Mouse (Mus musculus): ENCODE results near the gene Mast4.

Mast4 gene

DNA sequence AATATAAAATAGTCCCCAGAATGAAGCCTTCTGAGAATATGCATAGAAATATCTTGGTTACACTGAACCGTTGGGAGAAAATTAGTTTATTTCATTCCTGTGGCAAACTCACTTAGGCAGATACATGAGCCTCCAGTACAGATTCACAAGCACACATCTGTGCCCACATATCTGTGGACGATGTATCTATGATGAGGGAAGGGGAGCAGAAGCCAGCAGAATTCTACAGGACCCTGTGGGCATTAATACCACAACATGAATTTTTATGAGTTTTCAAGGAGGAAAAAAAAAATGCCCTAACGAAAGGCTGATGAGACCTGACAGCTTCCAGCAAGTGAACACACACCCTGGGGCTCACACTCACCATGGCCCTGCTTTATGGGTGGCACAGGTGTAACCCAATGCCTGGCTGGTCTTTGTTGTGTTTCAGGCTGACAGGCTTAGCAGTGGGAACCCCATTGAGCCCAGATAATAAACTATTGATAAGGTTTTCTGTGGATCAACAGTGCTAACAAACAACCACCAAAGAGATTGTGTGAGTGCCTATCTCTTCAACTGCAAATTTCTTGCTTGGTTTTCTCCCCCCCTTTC, 17.4 kb downstream of the Mast4 start:
- DNase-seq (ENCODE audit: low spot score in 2 of 2), result no peak

DNA sequence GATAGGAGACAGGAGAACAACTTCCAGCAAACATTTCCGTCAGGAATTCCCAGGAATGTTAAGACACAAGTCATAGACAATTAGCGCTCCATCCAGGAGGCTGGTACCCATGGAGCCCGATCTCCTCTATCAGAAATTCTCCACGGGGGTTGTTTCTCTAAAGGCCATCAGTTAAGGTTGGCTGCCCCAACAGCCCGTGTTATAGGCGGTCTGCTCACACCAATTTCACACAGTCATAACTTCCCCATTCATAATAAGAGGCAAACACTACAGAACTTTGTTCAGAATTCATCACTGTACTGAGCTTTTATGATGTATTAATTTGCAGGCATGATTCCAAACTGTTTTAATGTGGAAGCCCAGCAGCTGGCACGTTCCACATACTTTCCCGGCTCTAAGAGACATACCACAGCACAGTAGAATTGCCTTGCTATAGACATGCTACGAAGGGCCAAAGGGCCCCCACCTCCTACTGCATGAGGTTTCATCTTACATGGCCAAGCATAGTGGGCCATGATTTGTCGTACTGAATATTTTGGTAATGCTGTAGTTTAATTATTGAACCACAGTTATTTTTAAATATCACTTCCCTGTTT, 19.1 kb downstream of the Mast4 start:
- no peak for DNase-seq (ENCODE audit: low spot score in 2 of 2)

DNA sequence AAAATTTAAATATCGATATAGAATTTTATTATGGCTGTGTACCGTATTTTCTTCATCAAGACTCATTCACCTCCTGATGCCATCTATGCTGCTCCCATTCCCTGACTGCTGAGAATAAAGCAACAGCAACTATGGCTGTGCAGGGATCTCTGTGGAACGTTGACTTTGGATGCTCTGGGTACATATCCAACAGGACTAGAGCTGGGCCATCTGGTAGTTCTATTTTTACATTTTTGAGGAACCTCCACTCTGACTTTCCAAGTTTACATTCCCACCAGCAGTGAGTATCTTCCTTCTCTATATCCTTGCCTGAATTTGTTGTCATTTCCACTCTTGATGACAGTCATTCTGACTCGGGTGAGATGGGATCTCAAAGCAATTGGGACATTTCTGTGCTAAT, 26.0 kb downstream of the Mast4 start:
- DNase-seq (ENCODE audit: low spot score in 2 of 2), result no peak

DNA sequence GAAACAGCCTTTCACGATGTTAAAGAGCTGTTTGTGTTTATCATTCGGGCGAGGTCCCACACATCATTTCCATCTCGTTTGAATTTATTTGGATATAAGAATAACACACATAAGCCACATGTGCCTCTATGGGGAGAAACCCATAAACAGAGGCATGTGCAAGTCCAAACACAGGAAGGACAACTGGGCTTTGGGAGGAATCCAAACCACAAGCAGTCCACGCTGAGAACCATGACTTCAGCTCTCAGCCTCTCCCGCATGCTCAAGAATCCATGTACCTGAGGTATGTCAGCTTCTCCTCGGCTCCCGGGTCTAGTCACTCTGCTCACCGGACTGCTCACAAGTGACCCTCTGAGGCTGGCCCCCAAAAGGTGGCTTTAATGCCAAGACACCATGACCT, 30.5 kb downstream of the Mast4 start:
- no peak for DNase-seq (ENCODE audit: low spot score in 2 of 2)

DNA sequence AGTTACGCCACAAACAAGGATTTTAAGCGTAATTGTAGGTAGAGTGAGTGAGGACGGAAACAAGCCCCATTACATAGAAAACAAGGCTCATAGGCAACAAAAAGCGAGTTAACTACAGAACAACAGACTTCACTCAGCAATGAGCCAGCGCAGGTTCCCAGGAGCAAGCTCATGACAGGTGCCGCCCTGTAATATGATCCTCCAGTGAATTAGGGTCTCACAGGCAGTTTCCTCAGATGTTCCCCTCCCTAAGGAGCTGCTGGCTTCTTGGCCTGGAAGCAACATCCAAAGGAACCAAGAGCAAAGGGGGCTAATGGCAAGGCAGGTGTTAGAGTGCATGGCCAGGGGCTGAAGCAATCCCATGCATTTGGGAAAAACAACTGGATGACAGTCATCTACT, 31.8 kb downstream of the Mast4 start:
- DNase-seq (ENCODE audit: low spot score in 2 of 2), result no peak

DNA sequence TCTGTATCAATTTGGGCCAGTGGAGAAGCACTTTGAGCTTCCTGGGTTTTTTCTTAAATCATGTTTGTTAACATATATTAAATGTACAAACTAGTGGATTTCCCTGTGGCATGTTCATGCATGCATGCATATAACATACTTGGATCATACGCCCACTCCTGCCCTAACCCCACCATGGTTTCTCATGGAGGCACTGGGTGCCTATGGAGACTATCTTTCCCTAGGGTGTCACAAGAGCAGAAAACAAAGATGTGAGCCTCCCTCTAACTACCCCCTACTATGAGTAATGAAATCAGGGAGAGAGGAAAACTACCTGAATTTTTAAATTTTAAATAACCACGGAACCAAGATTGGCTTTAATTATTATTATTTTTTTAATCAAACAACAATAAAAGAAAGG, 32.2 kb downstream of the Mast4 start:
- no peak for DNase-seq (ENCODE audit: low spot score in 2 of 2)

DNA sequence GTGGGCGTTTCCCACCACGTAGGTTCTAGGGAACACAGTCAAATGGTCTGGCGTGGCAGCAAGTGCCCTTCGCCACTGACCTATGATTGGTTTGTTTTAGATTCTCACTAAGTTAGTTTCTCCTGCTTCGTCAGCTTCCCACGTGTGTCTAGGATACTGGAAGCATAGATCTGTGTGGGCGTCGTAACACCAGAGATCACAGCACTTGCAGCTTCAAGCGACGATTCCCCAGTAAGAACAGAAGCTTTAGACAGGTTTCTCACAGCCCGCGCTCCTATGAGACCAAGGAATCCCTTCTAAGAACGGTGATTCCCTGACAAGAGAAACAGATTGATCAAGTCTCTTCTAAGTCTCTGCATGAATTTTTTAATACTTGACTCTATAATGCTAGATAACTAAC, 39.9 kb downstream of the Mast4 start:
- no peak for DNase-seq (ENCODE audit: low spot score in 2 of 2)

DNA sequence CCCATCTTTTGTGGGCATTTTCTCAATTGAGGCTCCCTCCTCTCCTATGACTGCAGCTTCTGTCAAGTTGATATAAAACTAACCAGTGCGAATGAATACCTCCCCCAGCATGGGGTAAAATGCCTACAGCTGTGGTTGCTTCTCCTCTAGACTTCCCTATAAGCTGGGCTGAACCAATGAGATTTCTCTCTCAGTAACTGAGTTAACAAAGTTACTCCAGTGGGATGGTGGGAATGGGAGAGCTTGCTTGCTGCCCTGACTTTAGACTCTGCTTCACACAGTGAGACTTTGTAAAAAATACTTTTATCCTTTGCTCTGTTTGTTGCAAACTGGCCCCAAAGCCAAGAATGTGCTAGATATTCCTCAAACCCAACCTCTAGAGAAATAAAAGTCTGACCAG, 41.2 kb downstream of the Mast4 start:
- DNase-seq (ENCODE audit: low spot score in 2 of 2), result no peak

DNA sequence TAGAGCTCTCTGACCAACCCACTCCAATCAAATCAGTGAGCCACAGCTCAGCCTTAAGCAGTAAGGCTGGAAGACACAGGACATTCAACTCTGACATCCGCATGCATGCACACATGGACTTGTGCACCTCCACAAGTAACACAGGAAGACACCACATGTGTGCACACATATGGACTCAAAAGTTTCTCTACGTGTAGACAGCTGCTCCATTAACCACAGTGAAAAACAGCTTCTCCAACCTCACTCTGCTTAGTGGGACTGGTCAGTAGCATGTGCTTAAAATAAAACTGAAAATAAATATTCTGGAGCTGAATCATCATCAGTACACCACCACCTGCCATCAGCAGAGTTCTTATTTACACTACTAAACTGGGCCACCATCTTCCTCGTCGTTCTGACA, 43.2 kb downstream of the Mast4 start:
- DNase-seq (ENCODE audit: low spot score in 2 of 2), result no peak

DNA sequence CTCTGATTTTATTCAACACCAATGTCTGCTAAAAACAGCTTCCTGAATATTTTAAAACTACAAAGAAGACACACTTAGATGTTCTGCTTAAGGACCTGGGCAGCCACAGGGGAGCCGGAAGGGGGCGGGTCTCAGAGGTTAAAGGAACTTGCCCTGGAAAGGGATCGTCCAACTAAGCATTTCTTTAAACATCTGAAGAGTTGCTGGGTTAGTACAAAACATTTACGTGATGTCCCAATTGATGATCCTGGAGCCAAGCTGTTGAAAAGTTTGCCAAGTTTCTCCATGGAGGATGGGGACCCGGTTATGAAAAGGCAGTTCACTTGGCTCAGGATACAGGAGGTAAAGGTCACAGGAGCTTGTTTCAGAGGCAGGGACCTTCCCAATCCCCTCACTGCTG, 48.5 kb downstream of the Mast4 start:
- no peak for DNase-seq (ENCODE audit: low spot score in 2 of 2)

DNA sequence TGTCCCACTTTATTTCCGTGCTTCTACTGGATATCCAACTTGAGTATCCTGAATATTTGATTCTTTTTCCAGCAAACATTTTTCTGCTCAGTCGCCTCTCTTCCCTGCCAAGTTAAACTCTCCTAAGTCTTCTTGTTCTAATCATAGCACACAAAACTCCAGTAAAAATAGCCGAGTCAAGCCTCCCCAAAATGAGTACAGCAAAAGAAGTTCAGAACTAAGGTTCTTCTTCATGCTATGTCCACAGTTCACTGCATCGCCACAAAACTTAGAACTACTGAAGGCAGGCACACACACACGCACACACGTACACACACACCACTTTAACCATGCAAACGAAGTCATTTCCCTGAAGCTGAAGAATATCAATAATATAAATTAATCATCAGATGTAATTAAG, 49.3 kb downstream of the Mast4 start:
- DNase-seq (ENCODE audit: low spot score in 2 of 2), result no peak

DNA sequence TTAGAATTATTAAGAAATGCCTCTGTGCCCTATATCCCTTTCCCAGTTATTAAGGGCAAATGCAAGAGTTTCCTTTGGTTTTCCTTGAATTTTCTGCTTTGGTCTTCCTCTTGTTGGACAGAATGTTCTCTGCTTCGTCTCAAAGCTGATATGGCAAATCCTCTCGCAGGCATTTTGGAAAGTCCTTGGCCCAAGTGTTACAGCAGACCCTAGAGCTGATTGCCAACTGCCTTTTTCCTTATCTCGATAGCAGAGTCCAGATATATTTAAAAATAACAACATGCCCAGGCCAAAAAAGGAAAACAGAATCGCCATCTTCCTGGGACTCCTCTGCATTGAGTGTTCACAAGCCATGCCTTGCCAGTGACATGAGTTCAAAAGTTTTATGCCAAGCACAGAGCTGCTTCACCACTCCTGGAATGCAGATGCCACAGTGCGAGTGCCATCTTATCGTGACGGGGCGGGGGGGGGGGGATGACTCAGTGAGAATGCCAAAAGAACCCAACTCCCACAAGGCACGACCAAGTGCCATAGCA, 63.4 kb downstream of the Mast4 start:
- no peak for DNase-seq (ENCODE audit: low spot score in 2 of 2)

DNA sequence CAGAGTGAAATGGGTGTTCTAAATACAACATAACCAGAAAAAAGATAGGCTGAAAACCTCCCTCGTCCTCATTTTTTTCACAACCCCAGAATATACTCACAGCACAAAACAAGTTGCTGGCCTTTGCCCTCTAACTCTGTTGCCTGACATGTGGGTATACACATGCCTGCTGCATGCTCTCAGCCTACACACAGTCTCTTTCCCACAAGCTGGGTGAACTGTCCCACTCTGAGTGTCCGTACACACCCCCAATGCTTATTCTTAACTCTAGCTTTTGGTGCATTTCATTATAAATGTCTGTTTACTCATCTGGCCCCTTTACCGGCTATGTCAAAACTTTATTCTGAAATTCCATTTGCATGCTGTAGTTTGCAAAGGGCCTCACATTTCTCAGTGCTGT, 71.6 kb downstream of the Mast4 start:
- DNase-seq (ENCODE audit: low spot score in 2 of 2), result no peak

DNA sequence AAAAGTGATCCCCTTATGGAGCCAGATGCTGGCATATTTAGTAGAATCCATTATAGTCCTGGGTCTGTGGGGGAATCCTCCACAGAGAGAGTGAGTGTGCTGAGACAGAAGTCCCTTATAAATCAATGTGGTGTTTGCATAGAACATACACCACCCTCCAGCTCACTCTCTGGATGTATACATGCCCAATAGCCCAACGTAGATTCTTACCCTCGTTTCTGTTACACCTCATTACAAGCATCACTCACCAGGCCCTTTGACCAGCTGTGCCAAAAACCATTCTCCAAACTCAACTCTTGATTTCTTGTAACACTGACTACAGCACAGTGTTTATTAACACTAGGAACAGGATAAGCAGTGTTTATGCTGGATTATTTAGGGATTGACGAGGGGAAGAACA, 72.2 kb downstream of the Mast4 start:
- DNase-seq (ENCODE audit: low spot score in 2 of 2), result no peak

DNA sequence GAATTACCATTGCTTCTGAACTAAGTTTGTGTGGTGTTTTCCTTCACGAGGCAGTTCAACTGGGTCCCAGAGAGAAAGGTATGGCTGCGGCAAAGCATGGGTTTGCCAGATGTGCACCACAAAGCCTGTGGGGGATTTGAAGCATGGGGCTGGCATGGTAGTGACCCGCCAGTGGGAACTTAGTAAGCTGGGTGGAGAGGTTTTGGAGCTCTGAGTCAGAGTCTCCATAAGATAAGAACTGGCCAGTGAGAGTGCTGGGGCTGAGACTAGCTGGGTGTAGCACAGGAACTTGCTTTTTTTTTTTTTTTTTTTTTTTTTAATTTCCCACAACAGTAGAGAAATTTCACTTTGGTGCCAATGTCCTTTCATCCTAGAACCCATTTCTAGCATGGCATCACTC, 73.9 kb downstream of the Mast4 start:
- no peak for DNase-seq (ENCODE audit: low spot score in 2 of 2)

DNA sequence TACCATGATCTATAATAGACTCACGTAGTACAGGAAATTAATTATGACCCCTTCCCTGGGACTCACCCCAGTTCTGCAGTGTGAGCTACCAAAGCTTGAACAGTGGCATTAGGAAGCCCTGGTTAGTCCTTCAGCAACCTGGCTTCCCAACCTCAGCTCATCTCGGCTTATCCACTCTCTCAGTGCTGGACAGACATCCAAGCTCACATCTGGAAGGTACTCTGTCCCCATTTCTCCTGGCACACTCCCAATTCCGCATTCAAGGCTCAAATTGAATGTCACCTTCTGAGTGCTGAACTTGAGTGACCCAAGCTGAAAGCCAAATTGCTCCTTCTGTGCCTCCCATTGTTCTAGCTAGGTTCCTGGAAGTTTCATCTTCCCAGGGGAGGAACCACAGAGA, 76.2 kb downstream of the Mast4 start:
- no peak for DNase-seq (ENCODE audit: low spot score in 2 of 2)

DNA sequence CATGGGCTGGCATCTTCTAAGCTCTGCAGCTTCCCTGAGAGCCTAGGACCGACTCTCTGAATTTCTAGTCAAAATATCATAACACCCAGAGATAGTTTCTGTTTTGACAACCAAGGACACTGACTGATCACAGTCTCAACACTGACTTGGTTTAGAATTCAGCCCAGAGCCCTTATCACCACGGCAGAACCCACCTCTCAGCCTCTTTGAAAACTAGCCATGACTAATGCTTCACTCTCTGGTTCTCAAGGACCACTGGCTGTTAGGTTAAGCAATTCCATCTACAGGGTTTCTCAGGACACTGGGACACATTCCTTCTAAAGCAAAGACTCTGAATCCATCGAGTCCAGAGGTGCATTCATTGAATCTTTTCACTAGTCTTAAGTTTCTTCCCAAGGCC, 79.4 kb downstream of the Mast4 start:
- no peak for DNase-seq (ENCODE audit: low spot score in 2 of 2)

DNA sequence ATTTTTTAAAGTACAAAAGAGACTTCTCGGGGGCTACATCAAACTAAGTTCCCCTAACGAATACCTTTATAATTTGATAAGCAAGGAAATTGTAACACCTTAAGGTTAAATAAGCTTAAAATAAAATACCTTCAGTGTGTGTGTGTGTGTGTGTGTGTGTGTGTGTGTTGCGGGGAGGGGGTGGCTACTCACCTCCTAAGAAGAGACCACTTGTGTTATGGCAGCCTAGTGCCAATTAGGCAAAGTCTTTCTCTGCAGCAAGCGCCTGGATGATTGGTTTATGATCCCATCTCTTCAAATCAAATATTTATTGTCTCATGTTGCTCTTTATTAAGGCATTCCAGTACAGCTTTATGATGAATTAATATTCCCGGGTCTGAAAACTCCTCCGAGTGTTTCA, 81.2 kb downstream of the Mast4 start:
- DNase-seq (ENCODE audit: low spot score in 2 of 2), result no peak

DNA sequence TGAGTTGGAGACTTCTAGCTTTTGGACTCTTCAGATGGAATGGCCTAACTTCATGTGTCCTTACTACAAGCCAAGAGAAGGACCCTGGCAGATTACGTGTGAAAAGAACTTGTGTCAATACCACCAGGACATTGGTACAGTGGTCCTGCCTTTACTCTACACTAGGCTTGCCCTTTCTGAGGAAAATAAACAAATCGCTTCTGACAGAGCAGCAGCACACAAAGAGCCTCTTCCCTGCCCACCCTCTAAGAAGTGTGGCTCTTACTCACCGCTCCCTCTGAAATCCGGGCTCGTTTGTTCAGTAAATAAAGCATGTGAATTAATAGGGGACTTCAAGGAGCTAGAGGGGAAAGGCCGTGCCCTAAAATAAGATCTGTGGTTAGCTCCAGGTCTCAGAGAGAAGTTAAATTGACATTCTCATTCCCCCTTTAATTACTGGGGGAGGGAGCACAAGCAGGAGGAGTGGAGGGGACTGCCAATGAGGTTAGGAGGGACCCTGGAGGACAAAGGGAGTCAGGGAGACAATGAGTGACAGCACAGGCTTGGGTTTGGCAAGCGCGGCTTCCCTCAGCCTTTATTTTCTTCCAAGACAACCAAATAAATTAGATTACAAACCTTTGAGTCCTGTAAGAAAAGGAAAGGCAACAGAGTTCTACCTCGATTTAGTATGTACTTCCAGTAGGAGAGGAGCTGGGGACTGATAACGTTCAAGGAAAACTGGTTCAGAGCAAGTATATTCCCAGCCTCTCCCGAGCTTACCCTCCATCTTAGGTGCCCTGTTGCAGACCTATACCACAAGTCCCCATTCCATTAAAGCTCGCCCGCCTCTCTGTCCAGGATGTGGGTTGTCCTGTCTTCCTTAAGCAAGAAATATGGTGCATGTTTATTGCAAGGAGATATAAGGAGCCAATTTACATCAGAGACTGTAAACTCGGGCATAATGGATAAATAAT, 85.9 kb downstream of the Mast4 start:
- DNase-seq (ENCODE audit: low spot score in 2 of 2), result no peak

DNA sequence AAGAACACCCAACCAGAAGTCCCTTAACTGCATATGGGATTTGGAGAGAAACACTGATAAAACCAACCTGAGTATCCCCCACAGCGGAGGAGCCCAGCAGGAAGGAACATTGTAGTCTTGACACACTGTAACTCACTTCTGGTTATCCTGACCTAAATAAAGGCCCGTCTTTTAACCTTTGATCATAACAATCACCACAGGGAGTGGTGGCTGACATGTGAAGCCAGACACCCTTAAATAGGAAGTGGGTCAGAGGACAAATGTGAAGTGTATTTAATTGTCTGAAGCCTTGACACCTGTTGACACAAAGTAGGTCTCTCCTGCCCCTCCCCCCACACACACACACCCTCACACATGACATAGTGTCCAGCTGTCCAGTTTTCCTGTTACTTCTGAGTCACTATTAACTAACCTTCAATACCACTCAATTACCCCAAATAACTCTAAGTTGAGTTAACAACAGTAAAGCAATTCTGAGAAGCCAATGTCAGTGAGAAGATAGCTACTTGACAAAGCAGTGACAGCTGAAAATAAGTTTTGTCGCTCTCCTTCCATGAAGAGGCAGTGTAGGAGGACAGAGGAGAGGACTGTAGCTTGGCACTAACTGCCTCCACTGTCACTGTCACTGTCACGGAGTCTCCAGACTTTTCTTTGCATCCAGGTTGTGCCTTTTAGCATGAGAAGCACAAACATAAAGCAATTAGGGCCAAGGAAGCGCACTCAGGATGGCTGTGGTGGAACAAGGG, 87.2 kb downstream of the Mast4 start:
- DNase-seq (ENCODE audit: low spot score in 2 of 2), result no peak

DNA sequence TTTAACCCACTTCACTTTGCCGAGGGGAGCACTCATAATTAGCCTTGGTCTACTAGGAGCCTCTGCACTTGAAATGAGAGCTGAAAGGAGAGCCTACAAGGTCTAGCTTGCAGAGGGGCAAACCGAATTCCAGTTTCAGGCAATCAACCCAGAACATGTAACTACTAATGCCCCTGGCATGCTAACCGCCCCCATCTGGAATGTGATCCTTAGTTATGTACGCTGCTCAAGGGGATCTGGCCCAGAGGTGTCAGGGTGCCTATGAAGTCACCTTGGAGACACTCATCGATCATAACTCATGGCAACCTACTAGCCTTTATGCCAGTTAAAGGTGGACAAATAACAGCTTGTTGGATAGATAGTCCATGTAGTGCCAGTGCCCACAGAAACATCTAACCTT, 88.9 kb downstream of the Mast4 start:
- DNase-seq (ENCODE audit: low spot score in 2 of 2), result no peak

DNA sequence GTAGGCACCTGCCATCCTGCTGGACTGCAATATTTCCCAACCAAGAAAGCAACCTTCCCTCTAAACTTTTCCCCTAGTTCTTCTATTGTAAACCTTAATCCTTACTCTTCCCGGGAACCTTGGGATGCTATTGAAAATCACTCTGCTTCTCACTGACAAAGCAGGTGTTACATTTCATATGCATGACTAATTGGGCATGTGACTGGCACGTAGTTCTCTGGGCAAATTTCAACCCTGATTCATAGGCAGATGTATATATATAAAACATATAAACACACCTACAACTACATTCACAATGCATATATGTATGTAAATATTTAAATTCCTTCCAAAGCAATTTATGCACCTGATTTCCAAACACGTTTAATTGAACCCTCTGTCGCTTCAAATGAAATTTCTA, 90.2 kb downstream of the Mast4 start:
- DNase-seq (ENCODE audit: low spot score in 2 of 2), result no peak

Measured in spleen, postnatal 36 days (tissue).